Mouse (Mus musculus) spleen, adult 2 months (tissue): Measurements from ENCODE around the gene Hpf1.

Source experiments
- CTCF ChIP-seq: fragments of 200-500 bp; IDR thresholded peaks from 2 replicates; pipeline ENCODE4 v1.5.1; 2011; ENCODE audit warnings: mild to moderate bottlenecking, inconsistent platforms; ENCODE audit not compliant: insufficient read depth, insufficient read length, insufficient replicate concordance; ENCODE audit errors: extremely low read depth
- POLR2A ChIP-seq: fragments of 200-500 bp; IDR thresholded peaks from 2 replicates; pipeline ENCODE4 v1.6.1; 2011; ENCODE audit warnings: low read depth, low read length, inconsistent platforms

GRCm38 (mm10) chr8:60870231-60871193, 19.7 kb upstream of the Hpf1 start:
- TF ChIP-seq CTCF, result no peak
- no peak for TF ChIP-seq POLR2A
